Mouse (Mus musculus) embryonic fibroblast, embryonic 13.5 days (primary cell): ENCODE results near the gene Scn10a.

Source experiments
- CTCF ChIP-seq: IDR thresholded peaks from 2 replicates; pipeline ENCODE4 v1.5.1; 2011; ENCODE audit warnings: mild to moderate bottlenecking, control low read depth, low read length, moderate library complexity, borderline replicate concordance; ENCODE audit not compliant: insufficient read depth
- POLR2A ChIP-seq: IDR thresholded peaks from 2 replicates; pipeline ENCODE4 v1.6.1; 2011; ENCODE audit warnings: low read depth, mild to moderate bottlenecking, control low read depth, low read length, moderate library complexity

- TF ChIP-seq CTCF: no peak
- TF ChIP-seq POLR2A: no peak
These were observed 32.9 kb downstream of the Scn10a start for GRCm38 (mm10) chr9:119686187-119686586.
